Mouse (Mus musculus): Measurements from ENCODE around the gene Olfr659. TPM values are rescaled to one million over a fixed set of nuclear protein-coding genes. Genes with fewer than 3 reads are reported as not detected.

Olfr659 gene
- not detected in 2 replicates for polyA plus RNA-seq (2014; fragmentation: Nextera tagmentation; extraction: Ambion mirVana)

DNA sequence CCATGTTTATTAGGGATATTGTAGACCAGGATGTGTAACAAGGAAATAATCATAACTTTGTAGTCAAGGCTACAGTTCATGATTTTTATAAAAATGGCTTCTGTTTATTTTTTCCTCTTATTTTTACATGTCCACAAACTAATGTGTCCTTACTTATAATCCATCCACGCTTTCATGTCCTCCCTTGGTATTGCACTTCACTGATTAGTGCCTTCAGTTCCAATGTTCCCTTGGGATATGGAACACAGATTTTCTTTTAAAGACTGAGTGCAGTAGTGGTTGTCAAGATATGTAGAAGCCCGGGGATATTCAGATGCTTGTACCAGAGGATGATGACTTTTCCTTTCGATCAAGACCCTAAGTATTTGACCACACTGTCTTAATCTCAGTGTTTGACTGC, at the start of gene Olfr659:
Gene Olfr659 (plus strand): TSS at position 301 of the 400 bp plus-strand sequence.
- H3K4me1 ChIP-seq (replicated peaks; ENCODE audit: control insufficient read depth, insufficient read depth, low read length): no peaks in the 10 kb centered on the region
- H3K9ac ChIP-seq (ENCODE audit: low read depth, low read length): no peak within 1 kb of the TSS
- no peaks in the 10 kb centered on the region for H3K27me3 ChIP-seq (replicated peaks; ENCODE audit: control insufficient read depth, insufficient read depth, low read length)
- H3K36me3 ChIP-seq (ENCODE audit: control insufficient read depth, insufficient read depth, low read length): no peaks in the 10 kb centered on the region
- H3K4me2 ChIP-seq: no peak within 1 kb of the TSS
- ATAC-seq (replicated peaks; ENCODE audit: low FRiP score) (no peak), DNase-seq (ENCODE audit: low spot score) (no peak)
- no peaks in the 10 kb centered on the region for H3K9me3 ChIP-seq (ENCODE audit: control insufficient read depth, low read length)
- no peak within 1 kb of the TSS for H3K4me3 ChIP-seq (ENCODE audit: low read depth, low read length)
- 80% methylated on average over 3 of the region's 3 CpGs for WGBS
- no peak within 1 kb of the TSS for H3K27ac ChIP-seq (ENCODE audit: low read depth, low read length)

DNA sequence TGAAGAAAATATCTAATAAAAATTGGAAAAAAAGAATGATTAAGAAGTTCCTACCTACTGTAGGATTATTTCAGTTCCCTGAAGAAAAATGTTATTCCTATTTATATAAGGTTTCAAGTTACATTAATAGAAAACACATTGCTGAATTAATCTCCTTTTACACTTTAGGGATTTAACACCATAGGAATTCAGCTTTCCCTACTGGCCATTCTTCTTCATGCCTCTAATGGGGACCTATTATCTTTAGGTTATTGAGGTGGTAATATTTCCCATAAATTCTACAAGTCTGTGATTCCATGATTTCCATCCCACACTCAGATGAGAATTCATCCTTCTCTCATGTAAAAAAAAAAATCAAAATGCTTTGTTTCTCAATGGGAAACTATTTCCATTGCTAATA, 42.1 kb upstream of the Olfr659 start, which contains the start of gene Olfr657:
Gene Olfr657 (plus strand): TSS at position 301 of the 400 bp plus-strand sequence.
- Histone ChIP-seq H3K4me2 (no peak within 1 kb of the TSS), H3K9ac (ENCODE audit: low read depth, low read length) (no peak within 1 kb of the TSS), H3K27me3 (replicated peaks; ENCODE audit: control insufficient read depth, insufficient read depth, low read length) (no peaks in the 10 kb centered on the region), H3K4me1 (replicated peaks; ENCODE audit: control insufficient read depth, insufficient read depth, low read length) (no peaks in the 10 kb centered on the region), H3K27ac (ENCODE audit: low read depth, low read length) (no peak within 1 kb of the TSS), H3K36me3 (ENCODE audit: control insufficient read depth, insufficient read depth, low read length) (no peaks in the 10 kb centered on the region), H3K9me3 (ENCODE audit: control insufficient read depth, low read length) (no peaks in the 10 kb centered on the region), H3K4me3 (ENCODE audit: low read depth, low read length) (no peak within 1 kb of the TSS)
- DNase-seq (ENCODE audit: low spot score) (no peak), ATAC-seq (replicated peaks; ENCODE audit: low FRiP score) (no peak)

DNA sequence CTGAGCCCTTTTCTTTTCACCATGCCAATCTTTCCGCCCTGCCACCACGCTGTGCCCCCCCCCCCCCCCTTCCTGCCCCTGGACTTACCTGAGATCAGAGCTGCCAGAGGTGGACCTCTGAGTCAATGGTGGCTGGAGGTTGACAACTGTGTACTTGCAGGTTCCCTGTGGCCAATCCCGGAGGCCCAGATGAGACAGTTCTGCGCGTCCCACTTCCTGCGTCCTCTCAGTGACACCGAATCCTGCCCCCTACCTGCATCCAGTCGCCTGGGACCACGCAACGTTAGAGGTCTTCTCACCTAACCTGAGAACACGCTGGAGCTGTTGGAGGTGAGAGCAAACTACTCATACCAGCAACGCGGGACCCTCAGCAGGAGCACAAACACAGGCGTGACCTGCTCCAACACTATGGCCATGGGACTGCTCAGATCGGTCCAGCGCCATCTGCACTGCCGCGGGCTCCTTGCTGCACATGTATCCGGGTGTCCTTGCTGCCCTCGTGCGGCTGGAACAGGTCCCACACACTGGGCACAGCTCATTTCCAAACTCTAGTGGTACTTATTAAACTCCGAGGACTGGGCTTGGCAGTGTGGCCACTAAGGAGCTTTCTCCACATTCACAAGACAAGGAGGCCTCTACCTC, 19.6 kb upstream of the Olfr659 start, which contains the start of gene Olfr658:
Gene Olfr658 (minus strand): TSS at position 465 of the 642 bp plus-strand sequence.
- peak within 1 kb of the TSS; percentile 54 for H3K4me2 ChIP-seq
- H3K4me3 ChIP-seq (ENCODE audit: low read depth, low read length): no peak within 1 kb of the TSS
- H3K36me3 ChIP-seq (ENCODE audit: control insufficient read depth, insufficient read depth, low read length): no peaks in the 10 kb centered on the region
- H3K4me1 ChIP-seq (replicated peaks; ENCODE audit: control insufficient read depth, insufficient read depth, low read length): no peaks in the 10 kb centered on the region
- no peak within 1 kb of the TSS for H3K27ac ChIP-seq (ENCODE audit: low read depth, low read length)
- peak; percentile 38 for DNase-seq (ENCODE audit: low spot score)
- WGBS: 20% methylated on average over 21 of the region's 22 CpGs
- no peak within 1 kb of the TSS for H3K9ac ChIP-seq (ENCODE audit: low read depth, low read length)
- H3K9me3 ChIP-seq (ENCODE audit: control insufficient read depth, low read length): no peaks in the 10 kb centered on the region
- peak; percentile 74 for ATAC-seq (replicated peaks; ENCODE audit: low FRiP score)
- no peaks in the 10 kb centered on the region for H3K27me3 ChIP-seq (replicated peaks; ENCODE audit: control insufficient read depth, insufficient read depth, low read length)

DNA sequence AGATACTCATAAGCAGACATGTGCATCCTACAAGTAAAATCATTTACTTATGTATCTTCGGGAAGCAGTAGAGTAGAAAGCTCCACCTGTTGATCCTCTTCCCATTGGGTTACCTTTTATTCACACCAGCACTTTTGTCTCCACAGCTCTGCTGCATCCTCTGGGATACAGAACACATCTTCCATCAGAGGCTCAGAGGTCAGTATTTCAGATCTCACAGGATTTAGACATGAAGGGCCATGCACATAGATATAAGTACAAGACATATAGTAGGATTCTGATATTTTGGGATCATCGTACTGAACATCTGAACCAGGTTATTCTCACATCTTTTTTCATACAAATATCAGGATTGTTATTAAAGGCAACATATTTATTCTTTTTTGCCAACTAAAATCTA, 19.6 kb downstream of the Olfr659 start, which contains the start of gene Olfr661:
Gene Olfr661 (plus strand): TSS at position 301 of the 400 bp plus-strand sequence.
- Histone ChIP-seq H3K9me3 (ENCODE audit: control insufficient read depth, low read length) (no peaks in the 10 kb centered on the region), H3K36me3 (ENCODE audit: control insufficient read depth, insufficient read depth, low read length) (no peaks in the 10 kb centered on the region), H3K4me3 (ENCODE audit: low read depth, low read length) (no peak within 1 kb of the TSS), H3K4me2 (no peak within 1 kb of the TSS), H3K27me3 (replicated peaks; ENCODE audit: control insufficient read depth, insufficient read depth, low read length) (no peaks in the 10 kb centered on the region), H3K4me1 (replicated peaks; ENCODE audit: control insufficient read depth, insufficient read depth, low read length) (no peaks in the 10 kb centered on the region), H3K27ac (ENCODE audit: low read depth, low read length) (no peak within 1 kb of the TSS), H3K9ac (ENCODE audit: low read depth, low read length) (no peak within 1 kb of the TSS)
- 81% methylated on average over 2 of the region's 2 CpGs for WGBS
- DNase-seq (ENCODE audit: low spot score) (no peak), ATAC-seq (replicated peaks; ENCODE audit: low FRiP score) (no peak)

Other genes with a start within 250 kb of the Olfr659 start
- gene Trim30a, start 201.6 kb upstream of the Olfr659 start, polyA plus RNA-seq (2014; fragmentation: Nextera tagmentation; extraction: Ambion mirVana): 1.6 and 2.3 TPM in 2 replicates
- gene Trim30d, start 158.9 kb upstream of the Olfr659 start, polyA plus RNA-seq (2014; fragmentation: Nextera tagmentation; extraction: Ambion mirVana): 0.70 TPM in 2 replicates
- gene Olfr651, start 116.6 kb upstream of the Olfr659 start, polyA plus RNA-seq (2014; fragmentation: Nextera tagmentation; extraction: Ambion mirVana): not detected in 2 replicates
- not detected in 2 replicates for gene Olfr652, start 105.9 kb upstream of the Olfr659 start, polyA plus RNA-seq (2014; fragmentation: Nextera tagmentation; extraction: Ambion mirVana)
- not detected in 2 replicates for gene Olfr653, start 89.4 kb upstream of the Olfr659 start, polyA plus RNA-seq (2014; fragmentation: Nextera tagmentation; extraction: Ambion mirVana)
- not detected in 2 replicates for gene Olfr654, start 79.7 kb upstream of the Olfr659 start, polyA plus RNA-seq (2014; fragmentation: Nextera tagmentation; extraction: Ambion mirVana)
- not detected in 2 replicates for gene Olfr655, start 65.0 kb upstream of the Olfr659 start, polyA plus RNA-seq (2014; fragmentation: Nextera tagmentation; extraction: Ambion mirVana)
- not detected in 2 replicates for gene Olfr656, start 52.8 kb upstream of the Olfr659 start, polyA plus RNA-seq (2014; fragmentation: Nextera tagmentation; extraction: Ambion mirVana)
- gene Olfr657, start 42.0 kb upstream of the Olfr659 start, polyA plus RNA-seq (2014; fragmentation: Nextera tagmentation; extraction: Ambion mirVana): not detected in 2 replicates
- gene Olfr658, start 19.4 kb upstream of the Olfr659 start, polyA plus RNA-seq (2014; fragmentation: Nextera tagmentation; extraction: Ambion mirVana): not detected in 2 replicates
- not detected in 2 replicates for gene Olfr661, start 19.7 kb downstream of the Olfr659 start, polyA plus RNA-seq (2014; fragmentation: Nextera tagmentation; extraction: Ambion mirVana)
- not detected in 2 replicates for gene Usp17le, start 110.7 kb downstream of the Olfr659 start, polyA plus RNA-seq (2014; fragmentation: Nextera tagmentation; extraction: Ambion mirVana)
- gene Usp17lb, start 175.8 kb downstream of the Olfr659 start, polyA plus RNA-seq (2014; fragmentation: Nextera tagmentation; extraction: Ambion mirVana): not detected in 2 replicates
- gene Usp17la, start 190.3 kb downstream of the Olfr659 start, polyA plus RNA-seq (2014; fragmentation: Nextera tagmentation; extraction: Ambion mirVana): not detected in 2 replicates
- gene Olfr665, start 211.3 kb downstream of the Olfr659 start, polyA plus RNA-seq (2014; fragmentation: Nextera tagmentation; extraction: Ambion mirVana): not detected in 2 replicates
- gene Olfr666, start 229.2 kb downstream of the Olfr659 start, polyA plus RNA-seq (2014; fragmentation: Nextera tagmentation; extraction: Ambion mirVana): not detected in 2 replicates

All from liver, embryonic 11.5 days (tissue).